Mouse (Mus musculus) adrenal gland, postnatal 10 days (tissue): Measurements from ENCODE around the gene Grk6. TPM values are rescaled to one million over a fixed set of nuclear protein-coding genes. Genes with fewer than 3 reads are reported as not detected.
A peak's percentile ranks its signal among the peaks of the same experiment; 100 is the strongest.
"Not testable (repeated sequence)": the region's sequence is repeated elsewhere in the genome, so short reads cannot be mapped to it uniquely, and the experiment has no call there.

Experiments
- DNase-seq: peaks from one replicate; pipeline ENCODE4 v3.0.0; 2021; ENCODE audit warnings: mixed read lengths
- total RNA-seq, 2 experiments: library from RNA; stranded (reverse); gene quantifications; 2 replicates each; pipeline ENCODE4 v1.2.3; 2021

Grk6 gene
- total RNA-seq, 2 experiments from 2014 or later, result 40.2 to 47.0 TPM

DNA sequence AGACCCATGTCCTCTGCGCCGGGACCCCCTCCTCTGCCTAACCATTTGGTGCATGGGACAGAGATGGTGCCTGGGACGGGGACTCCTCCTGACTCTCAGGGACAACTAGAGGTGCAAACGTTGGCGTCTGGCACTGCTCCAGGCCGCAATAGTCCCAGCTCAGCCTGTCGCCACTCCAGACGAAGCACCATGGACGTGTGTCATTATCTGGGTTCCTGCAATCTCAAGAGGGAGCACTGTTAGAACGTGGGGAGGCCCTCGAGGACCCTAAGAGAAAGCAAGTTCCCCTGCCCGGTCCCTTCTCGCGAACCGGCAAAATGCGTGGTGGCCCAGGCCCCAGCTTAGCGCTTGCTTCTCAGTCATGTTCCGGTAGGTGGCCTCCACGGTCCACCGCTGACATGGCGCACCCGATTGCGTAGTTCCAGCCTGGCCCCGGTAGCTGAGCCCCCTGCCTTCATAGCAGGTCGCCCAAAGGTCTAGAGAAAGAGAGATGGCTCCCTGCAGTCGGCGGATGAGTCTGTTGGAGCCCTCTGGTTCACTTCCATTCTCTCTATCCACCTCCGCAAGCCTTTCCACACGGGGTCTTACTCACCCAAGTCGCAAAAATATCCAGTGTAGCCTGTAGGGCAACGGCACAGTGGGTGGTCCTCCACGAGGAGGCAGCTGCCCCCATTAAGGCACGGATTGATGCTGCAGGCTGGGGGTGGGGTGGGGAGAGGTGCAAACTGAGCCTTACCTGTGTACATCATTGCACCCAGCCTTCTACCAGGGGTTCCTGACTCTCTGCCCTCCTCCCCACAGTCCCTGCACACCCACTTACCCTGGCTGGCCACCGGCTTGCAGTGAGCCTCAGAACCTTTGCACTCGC lies 23.7 kb upstream of the Grk6 start:
- peak; percentile 80 for DNase-seq

GRCm38 (mm10) chr13:55426613-55427012 lies 18.3 kb upstream of the Grk6 start, which contains the start of gene F12:
TSS of gene F12 (minus strand) at chr13:55426793.
- DNase-seq, result no peak

DNA sequence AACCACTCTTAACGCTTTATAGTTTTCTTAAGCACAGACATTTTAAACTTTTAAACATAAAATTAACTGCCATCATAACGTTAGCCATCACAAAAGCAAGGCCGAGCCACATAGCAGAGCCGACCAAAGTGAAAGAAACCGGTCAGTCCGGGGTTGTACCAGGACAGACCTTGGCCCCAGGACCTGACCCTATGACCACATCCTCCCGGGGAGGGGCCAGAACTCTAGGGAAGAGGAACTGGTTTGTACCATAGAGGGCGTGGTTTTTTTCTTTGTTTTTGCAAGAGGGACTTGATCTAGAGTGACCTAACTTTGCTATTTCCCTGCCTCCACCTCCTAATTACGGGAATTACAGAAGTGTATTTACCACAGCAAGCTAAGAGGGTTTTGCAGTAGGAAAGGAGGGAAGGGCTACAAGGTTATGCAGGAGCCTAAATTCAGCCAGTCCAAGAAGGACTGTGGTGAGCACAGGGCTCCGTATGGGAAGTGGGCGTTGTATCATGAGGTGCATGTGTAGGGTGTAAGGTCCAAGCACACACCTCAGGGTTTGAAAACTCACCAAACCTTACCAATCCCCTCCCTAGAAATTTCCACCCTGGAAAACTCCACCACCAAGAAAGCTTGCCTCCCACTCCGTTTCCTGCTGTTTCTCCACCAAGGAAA lies 15.5 kb upstream of the Grk6 start:
- DNase-seq, result peak; percentile 77

- no peak for DNase-seq
Measured at GRCm38 (mm10) chr13:55430566-55430965, 14.3 kb upstream of the Grk6 start.

- DNase-seq, result no peak
Measured at GRCm38 (mm10) chr13:55431889-55432685, 12.8 kb upstream of the Grk6 start.

- DNase-seq, result not testable (repeated sequence)
Measured at GRCm38 (mm10) chr13:55437111-55437629, 7.7 kb upstream of the Grk6 start.

DNA sequence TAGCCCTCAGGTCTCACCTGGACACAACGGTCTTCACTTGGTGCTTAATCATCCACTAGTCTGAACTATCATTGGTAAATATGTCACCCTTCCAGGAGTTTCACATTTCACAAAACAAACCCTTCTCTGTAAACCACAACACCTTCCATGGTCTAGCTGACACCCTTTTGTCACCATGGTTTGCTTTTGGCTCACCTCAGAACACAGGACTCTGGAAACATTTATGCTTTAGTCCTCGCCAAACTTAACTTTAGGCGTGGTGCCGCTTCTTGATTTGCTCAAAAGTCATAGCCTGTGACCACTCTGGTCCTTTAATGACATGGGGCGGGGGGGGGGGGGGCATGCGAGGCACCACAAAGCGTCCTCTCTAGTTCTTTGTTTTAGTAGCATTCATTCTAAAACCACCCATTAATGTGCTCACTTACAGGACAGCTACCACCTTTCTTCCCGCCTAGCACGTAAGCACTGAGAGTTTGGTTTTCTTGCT lies 1.0 kb upstream of the Grk6 start:
- DNase-seq, result no peak

DNA sequence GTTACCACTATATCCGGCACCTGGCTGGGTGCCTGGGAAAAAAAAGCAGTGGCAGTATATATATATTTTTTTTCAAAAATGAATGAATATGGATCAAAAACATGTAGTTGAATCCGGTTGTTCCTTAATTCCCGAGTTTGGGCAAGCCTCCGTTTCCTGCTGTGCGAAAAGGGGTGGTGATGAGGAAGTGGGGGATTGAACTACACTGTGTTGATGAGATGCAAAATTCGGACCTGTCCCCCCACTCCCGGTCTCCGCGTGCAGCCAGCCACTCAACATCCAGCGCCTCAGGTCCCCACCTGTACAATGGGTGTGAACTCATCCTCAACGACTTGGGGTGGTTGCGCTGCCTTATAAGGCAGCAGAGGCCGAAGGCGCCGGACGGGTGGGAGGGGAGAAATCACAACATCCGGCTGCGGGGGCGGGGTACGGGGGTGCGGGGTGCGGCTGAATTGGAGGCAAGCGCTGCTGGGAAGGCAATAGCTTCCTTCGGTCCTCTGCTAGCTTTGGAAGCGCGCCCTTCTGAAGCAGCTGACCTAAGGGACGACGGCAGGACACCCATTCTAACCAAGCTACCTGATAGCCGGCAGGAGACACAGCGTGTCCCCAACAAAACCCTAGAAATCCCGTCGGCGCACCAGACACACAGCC lies 461 bp upstream of the Grk6 start:
- DNase-seq, result no peak

DNA sequence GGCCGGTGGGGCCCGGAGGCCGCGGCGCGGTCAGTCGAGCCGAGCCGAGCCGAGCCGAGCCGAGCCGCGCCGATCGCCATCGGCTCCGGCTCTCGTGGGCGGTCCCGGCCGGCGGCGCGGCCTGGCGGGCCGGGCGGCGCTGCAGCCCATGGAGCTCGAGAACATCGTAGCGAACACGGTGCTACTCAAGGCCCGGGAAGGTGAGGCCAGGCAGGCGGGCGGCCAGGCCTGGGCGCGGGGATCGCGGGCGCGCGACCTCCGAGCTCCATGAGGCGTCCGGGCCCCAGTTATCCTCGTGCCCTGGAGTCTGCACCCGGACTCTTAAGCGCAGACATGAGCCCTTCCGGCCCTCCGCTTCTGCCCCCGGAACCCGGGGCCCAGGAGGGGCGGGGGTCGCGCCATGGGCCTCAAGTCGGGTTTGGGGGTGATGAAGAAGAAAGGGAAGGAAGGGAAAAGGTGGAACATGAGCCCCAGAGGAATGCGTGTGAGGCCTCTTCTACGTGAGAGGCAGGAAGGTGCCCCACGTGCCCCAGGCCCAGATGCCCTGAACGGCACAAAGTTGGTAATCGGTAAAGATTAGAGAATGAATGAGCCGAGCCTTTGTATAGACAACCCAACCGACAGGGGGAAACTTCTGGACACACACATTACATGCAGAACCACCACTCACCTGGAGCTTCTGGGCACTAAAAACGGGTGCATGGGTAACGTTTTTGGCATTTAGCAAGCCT lies 654 bp downstream of the Grk6 start:
- no peak for DNase-seq

DNA sequence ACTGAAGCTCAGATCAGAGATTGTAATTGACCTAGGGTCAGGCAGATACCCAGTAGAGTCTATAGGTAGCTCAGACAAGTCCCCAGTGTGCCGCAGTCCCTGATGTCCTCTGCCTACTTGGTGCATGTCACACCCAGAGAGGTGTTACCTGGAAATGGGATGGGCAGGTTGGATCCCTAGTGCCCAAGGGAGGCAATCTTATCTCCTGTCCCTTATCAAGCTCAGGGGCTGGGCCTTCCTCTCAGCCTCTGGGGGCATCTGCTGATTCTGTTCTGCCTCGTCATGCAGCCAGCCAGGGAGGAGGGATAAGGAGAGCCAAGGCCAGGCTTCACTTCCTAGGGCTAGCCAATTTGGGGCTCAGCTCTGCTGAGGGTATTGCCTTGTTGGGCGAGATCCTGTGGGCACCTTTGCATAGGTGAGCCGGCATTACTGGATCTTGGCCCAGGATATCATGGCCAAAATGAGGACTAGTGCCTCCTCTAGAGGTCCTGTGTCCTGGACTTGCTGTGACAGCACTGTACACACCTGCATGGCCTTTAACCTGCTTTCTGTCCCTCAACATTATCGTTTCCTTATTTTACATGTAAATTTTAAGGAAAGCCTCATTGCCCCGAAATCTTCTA lies 1.7 kb downstream of the Grk6 start:
- DNase-seq, result no peak

- no peak for DNase-seq
Measured at GRCm38 (mm10) chr13:55447543-55447943, 2.7 kb downstream of the Grk6 start.

- DNase-seq, result no peak
Measured at GRCm38 (mm10) chr13:55448131-55448530, 3.3 kb downstream of the Grk6 start.

DNA sequence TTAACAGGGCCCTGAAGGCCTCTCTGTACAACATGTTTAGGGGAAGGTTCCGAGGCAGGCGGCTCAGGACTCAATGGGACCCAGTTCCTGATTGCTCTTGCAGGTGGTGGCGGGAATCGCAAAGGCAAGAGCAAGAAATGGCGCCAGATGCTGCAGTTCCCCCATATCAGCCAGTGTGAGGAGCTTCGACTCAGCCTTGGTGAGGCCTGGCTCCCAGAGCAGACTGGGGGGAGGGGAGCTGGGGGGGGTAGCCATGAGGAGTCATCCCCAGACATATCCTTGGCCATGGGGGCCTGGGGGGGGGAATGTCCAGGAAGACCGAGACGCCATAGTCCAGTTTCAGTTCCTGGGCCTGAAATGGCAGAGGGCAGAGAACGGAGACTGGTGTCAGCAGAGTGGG lies 4.3 kb downstream of the Grk6 start:
- DNase-seq, result no peak

DNA sequence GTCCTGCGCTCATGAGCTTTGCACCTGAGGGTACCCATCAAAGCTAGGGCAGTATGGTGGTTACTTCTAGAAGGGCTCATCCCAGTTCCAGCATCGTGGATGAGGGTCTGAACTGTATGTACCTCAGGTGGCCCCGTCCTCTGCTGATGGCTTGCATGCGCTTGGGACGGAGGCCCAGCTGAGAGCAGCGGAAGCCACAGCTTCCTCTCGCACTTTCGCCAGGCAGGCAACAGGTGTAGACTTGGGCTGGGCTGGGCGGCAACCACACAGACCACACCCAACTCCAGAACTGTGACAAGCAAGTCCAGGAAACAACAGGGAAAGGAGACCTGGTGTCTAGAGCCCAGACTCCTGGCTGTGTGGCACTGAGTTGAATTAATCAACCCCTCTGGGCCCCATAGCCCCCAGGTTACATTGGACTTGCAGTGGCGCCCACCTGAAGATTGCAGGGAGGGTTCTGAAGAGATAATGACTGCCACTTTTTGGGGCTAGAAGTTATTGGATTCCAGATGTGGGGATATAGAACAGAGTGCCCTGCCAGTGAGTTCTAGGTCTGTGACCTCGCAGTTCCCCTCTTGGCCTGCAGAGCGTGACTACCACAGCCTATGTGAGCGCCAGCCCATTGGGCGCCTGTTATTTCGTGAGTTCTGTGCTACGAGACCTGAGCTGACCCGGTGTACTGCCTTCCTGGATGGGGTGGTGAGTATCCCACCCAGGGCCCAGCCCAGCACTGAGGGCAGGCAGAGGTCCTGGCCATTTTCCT lies 5.0 kb downstream of the Grk6 start:
- DNase-seq, result no peak

- DNase-seq, result peak; percentile 94
Measured at GRCm38 (mm10) chr13:55450511-55450980, 5.7 kb downstream of the Grk6 start.

GRCm38 (mm10) chr13:55451296-55451695 lies 6.4 kb downstream of the Grk6 start:
- no peak for DNase-seq

DNA sequence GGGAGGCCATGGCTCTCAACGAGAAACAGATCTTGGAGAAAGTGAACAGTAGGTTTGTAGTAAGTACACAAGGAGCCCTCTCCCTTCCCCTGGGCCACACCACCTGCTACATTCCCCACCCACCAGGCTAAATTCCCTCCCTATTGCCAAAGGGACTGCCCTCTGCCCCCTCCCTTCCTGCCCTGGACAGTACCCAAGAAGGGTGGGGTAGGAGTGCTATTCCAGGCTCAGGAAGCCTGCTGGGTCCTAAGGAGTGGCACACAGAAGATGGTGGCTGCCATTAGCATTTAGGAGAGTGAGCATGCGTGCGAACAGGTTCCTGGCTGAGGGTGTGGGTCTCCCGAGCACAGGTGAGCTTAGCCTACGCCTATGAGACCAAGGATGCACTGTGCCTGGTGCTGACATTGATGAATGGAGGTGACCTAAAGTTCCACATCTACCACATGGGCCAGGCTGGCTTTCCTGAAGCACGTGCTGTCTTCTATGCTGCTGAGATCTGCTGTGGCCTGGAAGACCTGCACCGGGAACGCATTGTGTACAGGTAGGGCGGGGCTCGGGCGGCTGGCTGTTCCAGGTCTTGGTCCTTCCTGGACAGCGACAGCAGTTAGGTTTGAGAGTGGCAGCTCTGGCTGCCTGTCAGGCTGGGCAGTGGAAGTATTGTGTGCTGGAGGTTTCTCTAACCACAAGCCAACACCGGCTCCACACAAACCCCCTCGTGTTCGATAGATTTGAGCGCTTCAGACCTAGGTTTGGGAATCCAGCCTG lies 7.1 kb downstream of the Grk6 start:
- no peak for DNase-seq

DNA sequence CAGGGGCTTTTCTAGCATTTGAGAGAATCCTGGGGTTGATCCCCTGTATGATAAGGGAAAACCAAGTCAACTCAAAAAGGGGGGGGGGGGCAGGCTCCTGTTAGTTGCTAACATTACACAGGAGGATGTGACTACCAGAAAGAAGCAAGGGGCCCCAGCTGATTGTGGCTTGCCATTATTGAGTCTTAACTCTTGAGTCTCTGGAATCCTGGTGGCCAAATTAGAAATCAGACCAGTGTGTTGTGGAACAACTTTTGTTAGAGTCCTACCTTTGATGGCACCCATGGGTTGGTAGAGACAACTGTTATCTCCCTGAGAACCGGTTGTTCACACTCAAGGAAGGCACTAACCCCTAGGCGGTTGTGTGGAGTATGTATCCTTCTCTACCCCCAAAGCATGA lies 18.1 kb downstream of the Grk6 start:
- DNase-seq, result no peak
